Mouse (Mus musculus): Measurements from ENCODE around the gene Gm3633. TPM values are rescaled to one million over a fixed set of nuclear protein-coding genes. Genes with fewer than 3 reads are reported as not detected.
"Not testable (repeated sequence)": the region's sequence is repeated elsewhere in the genome, so short reads cannot be mapped to it uniquely, and the experiment has no call there.

Gene Gm3633
- not detected in 2 replicates for polyA plus RNA-seq (2012; rRNA removed)

- DNase-seq (ENCODE audit: low read depth, low spot score) = not testable (repeated sequence)
- WGBS = no CpG with 5 or more reads among the region's 2 CpGs
Measured at GRCm38 (mm10) chr14:42641817-42642216, at the start of gene Gm3633. TSS of gene Gm3633 (minus strand) at chr14:42641917.

GRCm38 (mm10) chr14:42655638-42656037, 13.9 kb upstream of the Gm3633 start, which contains the start of gene Gm10378:
TSS of gene Gm10378 (plus strand) at chr14:42655938.
- not testable (repeated sequence) for DNase-seq (ENCODE audit: low read depth, low spot score)
- no CpG with 5 or more reads among the region's 1 CpGs for WGBS

GRCm38 (mm10) chr14:42599782-42600181, 41.9 kb downstream of the Gm3633 start, which contains the start of gene Gm17124:
TSS of gene Gm17124 (minus strand) at chr14:42599882.
- WGBS = no CpG with 5 or more reads among the region's 3 CpGs
- not testable (repeated sequence) for DNase-seq (ENCODE audit: low read depth, low spot score)

Other genes with a start within 250 kb of the Gm3633 start
- not detected in 2 replicates for gene Gm8005, start 202.2 kb downstream of the Gm3633 start, polyA plus RNA-seq (2012; rRNA removed)
- gene Gm8011, start 178.0 kb downstream of the Gm3633 start, polyA plus RNA-seq (2012; rRNA removed) = not detected in 2 replicates
- gene Gm8020, start 139.6 kb downstream of the Gm3633 start, polyA plus RNA-seq (2012; rRNA removed) = not detected in 2 replicates
- not detected in 2 replicates for gene Gm8024, start 117.6 kb downstream of the Gm3633 start, polyA plus RNA-seq (2012; rRNA removed)
- not detected in 2 replicates for gene Gm17124, start 42.0 kb downstream of the Gm3633 start, polyA plus RNA-seq (2012; rRNA removed)
- not detected in 2 replicates for gene Gm10378, start 14.0 kb upstream of the Gm3633 start, polyA plus RNA-seq (2012; rRNA removed)
- not detected in 2 replicates for gene Gm3015, start 126.9 kb upstream of the Gm3633 start, polyA plus RNA-seq (2012; rRNA removed)
- gene Gm10377, start 156.1 kb upstream of the Gm3633 start, polyA plus RNA-seq (2012; rRNA removed) = not detected in 2 replicates
- not detected in 2 replicates for gene Gm21977, start 211.6 kb upstream of the Gm3633 start, polyA plus RNA-seq (2012; rRNA removed)

Data from large intestine, adult 2 months (tissue).